Mouse (Mus musculus) ZHBTc4 (cell line): ENCODE results near the gene Dhrs11.
"Not testable (repeated sequence)": the region's sequence is repeated elsewhere in the genome, so short reads cannot be mapped to it uniquely, and the experiment has no call there.

Experiments
- DNase-seq: peaks from one replicate; pipeline ENCODE4 v3.0.0-alpha.2; 2011; ENCODE audit warnings: low read depth, low spot score

Gene Dhrs11

GRCm38 (mm10) chr11:84828516-84829399 is at the start of gene Dhrs11:
Gene Dhrs11 (minus strand): TSS chr11:84828994.
- peak; percentile 91 for DNase-seq

GRCm38 (mm10) chr11:84876020-84876419 is 47.2 kb upstream of the Dhrs11 start:
- not testable (repeated sequence) for DNase-seq

- DNase-seq, result no peak
Measured at GRCm38 (mm10) chr11:84873042-84873833, 44.4 kb upstream of the Dhrs11 start.

- no peak for DNase-seq
Measured at GRCm38 (mm10) chr11:84871548-84872069, 42.8 kb upstream of the Dhrs11 start.

- DNase-seq, result peak; percentile 56
Measured at GRCm38 (mm10) chr11:84871046-84871445, 42.3 kb upstream of the Dhrs11 start.

GRCm38 (mm10) chr11:84870337-84871043 is 41.7 kb upstream of the Dhrs11 start, which contains the start of gene Ggnbp2:
Gene Ggnbp2 (minus strand): TSS chr11:84870817.
- DNase-seq, result peak; percentile 96

GRCm38 (mm10) chr11:84869537-84870232 is 40.9 kb upstream of the Dhrs11 start:
- DNase-seq, result peak; percentile 99

- DNase-seq, result no peak
Measured at GRCm38 (mm10) chr11:84868786-84869259, 40.0 kb upstream of the Dhrs11 start.

GRCm38 (mm10) chr11:84867586-84867985 is 38.8 kb upstream of the Dhrs11 start:
- no peak for DNase-seq

- DNase-seq, result no peak
Measured at GRCm38 (mm10) chr11:84865268-84865667, 36.5 kb upstream of the Dhrs11 start.

GRCm38 (mm10) chr11:84855285-84855684 is 26.5 kb upstream of the Dhrs11 start:
- no peak for DNase-seq

- peak; percentile 77 for DNase-seq
Measured at GRCm38 (mm10) chr11:84847475-84848090, 18.8 kb upstream of the Dhrs11 start.

GRCm38 (mm10) chr11:84846741-84847474 is 18.1 kb upstream of the Dhrs11 start:
- DNase-seq, result peak; percentile 90

- DNase-seq, result no peak
Measured at GRCm38 (mm10) chr11:84839330-84839729, 10.5 kb upstream of the Dhrs11 start.

GRCm38 (mm10) chr11:84829495-84829894 is 701 bp upstream of the Dhrs11 start:
- DNase-seq, result not testable (repeated sequence)

GRCm38 (mm10) chr11:84827901-84828503 is 792 bp downstream of the Dhrs11 start:
- DNase-seq, result no peak

GRCm38 (mm10) chr11:84827492-84827891 is 1.3 kb downstream of the Dhrs11 start:
- DNase-seq, result no peak

GRCm38 (mm10) chr11:84826185-84826584 is 2.6 kb downstream of the Dhrs11 start:
- DNase-seq, result no peak

GRCm38 (mm10) chr11:84825261-84825807 is 3.5 kb downstream of the Dhrs11 start:
- DNase-seq, result no peak
